Mouse (Mus musculus) lung, adult 2 months (tissue): ENCODE data around the gene Sult5a1.

Experiments used
- CTCF ChIP-seq: fragments of 200-500 bp; IDR thresholded peaks from 2 replicates; pipeline ENCODE4 v1.5.1; 2011; ENCODE audit warnings: mild to moderate bottlenecking, low read length, control low read depth; ENCODE audit not compliant: insufficient read depth
- POLR2A ChIP-seq: fragments of 200-500 bp; IDR thresholded peaks from 2 replicates; pipeline ENCODE4 v1.6.1; 2011; ENCODE audit warnings: low read depth, mild to moderate bottlenecking, control low read depth, low read length, borderline replicate concordance; ENCODE audit errors: extremely low read depth

- no peak for TF ChIP-seq CTCF
- TF ChIP-seq POLR2A = no peak
Measured at GRCm38 (mm10) chr8:123199864-123200263, 41.7 kb upstream of the Sult5a1 start.
